Mouse (Mus musculus): ENCODE measurements around the gene Gm16368.
"Not testable (repeated sequence)": the region's sequence is repeated elsewhere in the genome, so short reads cannot be mapped to it uniquely, and the experiment has no call there.

Gene Gm16368

DNA sequence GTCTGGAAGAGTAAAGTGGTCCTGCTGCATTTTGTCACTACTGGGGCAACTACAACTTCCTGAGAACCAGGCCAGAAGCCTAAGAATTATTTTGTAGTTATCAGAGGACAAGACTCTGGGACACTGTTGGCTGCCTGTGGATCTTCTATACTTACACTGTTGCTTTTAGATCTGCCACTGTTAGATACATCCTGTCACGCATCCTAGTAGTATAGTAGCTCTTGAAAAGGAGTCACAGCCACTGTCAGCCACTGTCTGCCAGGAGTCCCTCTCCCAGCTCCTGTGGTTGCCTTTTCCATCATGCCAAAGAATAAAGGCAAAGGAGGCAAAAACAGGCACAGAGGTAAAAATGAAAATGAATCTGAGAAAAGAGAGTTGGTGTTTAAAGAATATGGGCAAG lies at the start of gene Gm16368:
TSS of gene Gm16368 (plus strand) at position 301 of the 400 bp plus-strand sequence.
- not testable (repeated sequence) for DNase-seq (ENCODE audit: low read depth, low spot score)

GRCm38 (mm10) chr12:88039062-88039461 lies 44.4 kb upstream of the Gm16368 start:
- not testable (repeated sequence) for DNase-seq (ENCODE audit: low read depth, low spot score)

- not testable (repeated sequence) for DNase-seq (ENCODE audit: low read depth, low spot score)
These were observed 43.8 kb upstream of the Gm16368 start for GRCm38 (mm10) chr12:88039703-88040102.

GRCm38 (mm10) chr12:88045226-88045625 lies 38.3 kb upstream of the Gm16368 start:
- DNase-seq (ENCODE audit: low read depth, low spot score), result not testable (repeated sequence)
